Mouse (Mus musculus) central nervous system, embryonic 14 days (tissue): ENCODE results near the gene Lin9. TPM values are rescaled to one million over a fixed set of nuclear protein-coding genes. Genes with fewer than 3 reads are reported as not detected.

Experiments used
- polyA plus RNA-seq: library from polyadenylated mRNA; depleted of rRNA; stranded (reverse); fragments of >200 nt; gene quantifications from 2 replicates; pipeline ENCODE4 v1.2.3, GENCODE M21; 2012; rRNA removed

The Lin9 gene
- 10.5 and 12.5 TPM in 2 replicates for polyA plus RNA-seq

GRCm38 (mm10) chr1:180641137-180641517 lies at the start of gene Lin9:
Gene Lin9 (plus strand): TSS chr1:180641150.

GRCm38 (mm10) chr1:180696626-180697352 lies 55.8 kb downstream of the Lin9 start, which contains the start of gene Mixl1:
Gene Mixl1 (minus strand): TSS chr1:180697034.

GRCm38 (mm10) chr1:180725704-180726179 lies 84.8 kb downstream of the Lin9 start, which contains the start of gene Acbd3:
Gene Acbd3 (plus strand): TSS chr1:180726043.

Other genes starting within 250 kb of the Lin9 start
- 5.3 and 7.4 TPM in 2 replicates for gene Stum, start 157.6 kb upstream of the Lin9 start, polyA plus RNA-seq
- gene Parp1, start 72.2 kb upstream of the Lin9 start, polyA plus RNA-seq, result 113 and 137 TPM in 2 replicates
- gene Mixl1, start 55.9 kb downstream of the Lin9 start, polyA plus RNA-seq, result 0.02 and 0.04 TPM in 2 replicates
- 30.5 and 31.8 TPM in 2 replicates for gene Acbd3, start 84.9 kb downstream of the Lin9 start, polyA plus RNA-seq
- 1,924 and 2,554 TPM in 2 replicates for gene H3f3a, start 172.8 kb downstream of the Lin9 start, polyA plus RNA-seq
- 20.2 and 21.8 TPM in 2 replicates for gene Sde2, start 210.0 kb downstream of the Lin9 start, polyA plus RNA-seq